Mouse (Mus musculus): ENCODE measurements at regions not wholly inside any gene's neighbourhood (a gene's known extent, or its start where the extent isn't known, plus 50 kb on each side); places are given as distances from the start of the nearest gene placed in this dataset.

GRCm38 (mm10) chr1:161712918-161713317, 75.4 kb downstream of the Fasl start:
- no peaks in the 10 kb centered on the region for H3K36me3 ChIP-seq (replicated peaks; ENCODE audit: control insufficient read depth, insufficient read depth, low read depth)
- ATAC-seq (ENCODE audit: insufficient read depth) (no peak), DNase-seq (ENCODE audit: low read depth in 3 of 3, low spot score in 3 of 3) (no peak)
- H3K4me2 ChIP-seq (ENCODE audit: low read depth): no peak overlapping the region
- no peaks in the 10 kb centered on the region for H3K9me3 ChIP-seq (ENCODE audit: control insufficient read depth, low read length)
- 64% methylated on average over 10 of the region's 10 CpGs for WGBS (ENCODE audit: insufficient replicate concordance)
- H3K9ac ChIP-seq (replicated peaks): no peak overlapping the region
- TF ChIP-seq CTCF (IDR thresholded peaks at IDR 0.05; ENCODE audit: low read depth): no peak
- no peak for TF ChIP-seq EP300 (IDR thresholded peaks at IDR 0.05; ENCODE audit: low read depth)
- H3K27me3 ChIP-seq (ENCODE audit: control insufficient read depth, insufficient read depth, low read length): no peaks in the 10 kb centered on the region
- H3K4me3 ChIP-seq (ENCODE audit: insufficient read depth in 1 of 2, low read depth in 2 of 2, low read length in 2 of 2): no peak overlapping the region
- H3K27ac ChIP-seq: no peak overlapping the region
- H3K4me1 ChIP-seq (replicated peaks; ENCODE audit: control insufficient read depth in 2 of 2, insufficient read depth in 2 of 2, low read length in 1 of 2): peaks cover 0 to 2% of the 10 kb centered on the region in 2 experiments; a peak in 1 of 4 replicates

- H3K4me1 ChIP-seq (replicated peaks; ENCODE audit: control insufficient read depth in 2 of 2, insufficient read depth in 2 of 2, low read length in 1 of 2): no peaks in the 10 kb centered on the region
- H3K9me3 ChIP-seq (ENCODE audit: control insufficient read depth, low read length): no peaks in the 10 kb centered on the region
- no peak overlapping the region for H3K27ac ChIP-seq
- H3K36me3 ChIP-seq (replicated peaks; ENCODE audit: control insufficient read depth, insufficient read depth, low read depth): no peaks in the 10 kb centered on the region
- H3K4me2 ChIP-seq (ENCODE audit: low read depth): no peak overlapping the region
- no peak overlapping the region for H3K9ac ChIP-seq (replicated peaks)
- TF ChIP-seq EP300 (IDR thresholded peaks at IDR 0.05; ENCODE audit: low read depth) (no peak), CTCF (IDR thresholded peaks at IDR 0.05; ENCODE audit: low read depth) (no peak)
- 9% methylated on average over 3 of the region's 3 CpGs for WGBS (ENCODE audit: insufficient replicate concordance)
- no peak overlapping the region for H3K4me3 ChIP-seq (ENCODE audit: insufficient read depth in 1 of 2, low read depth in 2 of 2, low read length in 2 of 2)
- ATAC-seq (ENCODE audit: insufficient read depth) (no peak), DNase-seq (ENCODE audit: low read depth in 3 of 3, low spot score in 3 of 3) (no peak)
- no peaks in the 10 kb centered on the region for H3K27me3 ChIP-seq (ENCODE audit: control insufficient read depth, insufficient read depth, low read length)
Observed at GRCm38 (mm10) chr1:161712283-161712682, 76.0 kb downstream of the Fasl start.

DNA sequence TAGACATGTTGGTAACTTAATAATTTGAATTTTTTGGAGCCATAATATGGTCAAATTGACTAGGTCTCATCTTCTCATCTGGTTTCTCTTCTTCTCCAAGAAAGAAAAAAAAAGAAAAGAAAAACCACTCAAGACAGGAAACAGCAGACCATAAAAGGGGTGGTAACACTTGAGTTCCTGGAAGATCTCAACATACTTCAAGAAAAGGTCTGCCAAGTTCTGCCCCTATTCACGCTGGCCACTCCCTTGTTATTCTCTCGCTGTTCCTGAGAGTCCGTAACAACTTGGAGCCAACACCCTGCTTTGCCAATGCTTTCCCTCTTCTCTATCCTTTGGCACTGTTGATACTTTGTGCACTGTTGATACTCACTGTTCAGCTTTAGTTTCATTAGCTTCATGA, 81.2 kb downstream of the Fasl start:
- Histone ChIP-seq H3K4me3 (ENCODE audit: insufficient read depth in 1 of 2, low read depth in 2 of 2, low read length in 2 of 2) (no peak overlapping the region), H3K27me3 (ENCODE audit: control insufficient read depth, insufficient read depth, low read length) (no peaks in the 10 kb centered on the region), H3K9ac (replicated peaks) (no peak overlapping the region), H3K36me3 (replicated peaks; ENCODE audit: control insufficient read depth, insufficient read depth, low read depth) (no peaks in the 10 kb centered on the region), H3K4me1 (replicated peaks; ENCODE audit: control insufficient read depth in 2 of 2, insufficient read depth in 2 of 2, low read length in 1 of 2) (no peaks in the 10 kb centered on the region), H3K9me3 (ENCODE audit: control insufficient read depth, low read length) (no peaks in the 10 kb centered on the region), H3K27ac (no peak overlapping the region), H3K4me2 (ENCODE audit: low read depth) (no peak overlapping the region)
- DNase-seq (ENCODE audit: low read depth in 3 of 3, low spot score in 3 of 3) (no peak), ATAC-seq (ENCODE audit: insufficient read depth) (no peak)
- TF ChIP-seq EP300 (IDR thresholded peaks at IDR 0.05; ENCODE audit: low read depth) (no peak), CTCF (IDR thresholded peaks at IDR 0.05; ENCODE audit: low read depth) (no peak)
- WGBS (ENCODE audit: insufficient replicate concordance): 62% methylated on average over 3 of the region's 3 CpGs

- H3K9me3 ChIP-seq (ENCODE audit: control insufficient read depth, low read length): no peaks in the 10 kb centered on the region
- H3K4me1 ChIP-seq (replicated peaks; ENCODE audit: control insufficient read depth in 2 of 2, insufficient read depth in 2 of 2, low read length in 1 of 2): no peaks in the 10 kb centered on the region
- no peak overlapping the region for H3K4me2 ChIP-seq (ENCODE audit: low read depth)
- TF ChIP-seq EP300 (IDR thresholded peaks at IDR 0.05; ENCODE audit: low read depth): no peak
- H3K36me3 ChIP-seq (replicated peaks; ENCODE audit: control insufficient read depth, insufficient read depth, low read depth): no peaks in the 10 kb centered on the region
- WGBS (ENCODE audit: insufficient replicate concordance): 59% methylated on average over 3 of the region's 3 CpGs
- no peak for ATAC-seq (ENCODE audit: insufficient read depth)
- H3K27ac ChIP-seq: no peak overlapping the region
- H3K27me3 ChIP-seq (ENCODE audit: control insufficient read depth, insufficient read depth, low read length): no peaks in the 10 kb centered on the region
- no peak overlapping the region for H3K9ac ChIP-seq (replicated peaks)
- DNase-seq (ENCODE audit: low read depth in 3 of 3, low spot score in 3 of 3): no peak
- no peak overlapping the region for H3K4me3 ChIP-seq (ENCODE audit: insufficient read depth in 1 of 2, low read depth in 2 of 2, low read length in 2 of 2)
Observed at GRCm38 (mm10) chr1:161704961-161705360, 83.3 kb downstream of the Fasl start.

- TF ChIP-seq CTCF (IDR thresholded peaks at IDR 0.05; ENCODE audit: low read depth): no peak
- no peak for TF ChIP-seq EP300 (IDR thresholded peaks at IDR 0.05; ENCODE audit: low read depth)
- WGBS (ENCODE audit: insufficient replicate concordance): 55% methylated on average over 3 of the region's 3 CpGs
- Histone ChIP-seq H3K9ac (replicated peaks) (no peak overlapping the region), H3K9me3 (ENCODE audit: control insufficient read depth, low read length) (no peaks in the 10 kb centered on the region), H3K4me2 (ENCODE audit: low read depth) (no peak overlapping the region), H3K27ac (no peak overlapping the region), H3K27me3 (ENCODE audit: control insufficient read depth, insufficient read depth, low read length) (no peaks in the 10 kb centered on the region), H3K4me1 (replicated peaks; ENCODE audit: control insufficient read depth in 2 of 2, insufficient read depth in 2 of 2, low read length in 1 of 2) (no peaks in the 10 kb centered on the region), H3K36me3 (replicated peaks; ENCODE audit: control insufficient read depth, insufficient read depth, low read depth) (no peaks in the 10 kb centered on the region), H3K4me3 (ENCODE audit: insufficient read depth in 1 of 2, low read depth in 2 of 2, low read length in 2 of 2) (no peak overlapping the region)
- ATAC-seq (ENCODE audit: insufficient read depth) (no peak), DNase-seq (ENCODE audit: low read depth in 3 of 3, low spot score in 3 of 3) (no peak)
Observed at GRCm38 (mm10) chr1:161704527-161704926, 83.8 kb downstream of the Fasl start.
